Mouse (Mus musculus): ENCODE results near the gene Deup1. TPM values are rescaled to one million over a fixed set of nuclear protein-coding genes. Genes with fewer than 3 reads are reported as not detected.

Gene Deup1
- not detected in 2 replicates for polyA plus RNA-seq (2012; rRNA removed)

DNA sequence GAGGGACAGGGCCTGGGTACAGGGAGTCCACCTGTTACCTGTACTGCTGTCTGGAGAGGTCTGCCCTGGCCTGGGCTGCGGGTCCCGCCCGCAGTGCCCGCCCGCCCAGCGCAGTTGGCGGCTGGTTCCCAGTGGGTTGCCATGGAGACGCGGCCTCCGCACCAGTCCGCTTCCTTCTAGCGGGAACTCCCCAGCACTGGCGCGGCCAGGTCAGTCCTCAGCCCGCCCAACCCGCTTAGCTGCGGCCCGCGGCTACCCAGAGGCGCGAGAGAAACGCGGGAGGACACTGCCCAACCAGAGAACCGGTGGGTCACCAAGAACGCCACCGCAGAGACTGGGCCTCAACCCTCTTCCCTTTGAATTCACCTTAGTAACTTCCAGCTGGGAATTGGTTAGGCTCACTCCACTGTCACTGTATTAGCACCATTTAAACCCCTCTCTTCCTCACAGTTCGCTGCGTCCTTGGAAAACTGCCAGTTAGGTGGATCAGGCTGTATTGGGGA lies at the start of gene Deup1:
Gene Deup1, minus strand, starts transcription at position 149 of the 503 bp plus-strand sequence.

Other genes starting within 250 kb of the Deup1 start
- gene Smco4, start 134.5 kb downstream of the Deup1 start, polyA plus RNA-seq (2012; rRNA removed): 14.3 and 14.5 TPM in 2 replicates
- 2.6 TPM in 2 replicates for gene Slc36a4, start 81.8 kb upstream of the Deup1 start, polyA plus RNA-seq (2012; rRNA removed)
- gene Mtnr1b, start 246.6 kb upstream of the Deup1 start, polyA plus RNA-seq (2012; rRNA removed): not detected in 2 replicates